In the genomic region with DNA sequence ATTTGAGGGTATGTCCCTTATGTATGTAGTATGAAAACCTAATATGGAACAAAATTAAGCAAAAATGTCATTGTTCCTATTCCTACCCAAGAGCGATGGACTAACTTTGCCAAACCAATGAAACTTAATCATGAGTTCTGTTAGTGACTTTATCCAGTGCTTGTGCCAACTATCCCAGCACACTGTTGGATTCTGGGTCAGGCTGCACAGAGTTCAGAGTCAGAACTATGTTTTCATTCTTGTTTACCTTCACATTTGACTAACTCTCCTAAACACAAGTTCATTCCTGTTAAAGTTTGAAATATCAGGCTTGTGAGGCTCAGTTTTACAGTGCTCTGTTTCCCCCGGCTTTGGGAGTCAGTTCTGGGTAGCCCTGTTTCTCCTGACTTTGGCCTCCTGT, we compare ENCODE assay signal across 18 mouse cellular contexts.
A peak's percentile ranks its signal among the peaks of the same experiment; 100 is the strongest.
DNase-seq lines count a peak whose midpoint lies in the region; ATAC-seq and TF ChIP-seq lines count a peak whose summit lies in the region.
"Had no signal": no experiment of that assay in that cellular context is flagged by ENCODE, and none has a peak within 500 bp of the region (broad histone marks: within the 10 kb centered on the region; RNA-seq: fewer than 3 reads in every experiment).

No protein-coding gene starts in this region.

- ATAC-seq in liver, postnatal 0 days: 0 out of 2 replicates have a peak, but pooled peaks have one; percentile 50
- no peak for ATAC-seq in liver, embryonic 11.5 days (replicated peaks; ENCODE audit: low FRiP score)
- ATAC-seq: forebrain, embryonic 13.5 days; forebrain, postnatal 0 days had no signal

- no peaks in the 10 kb centered on the region for H3K9me3 ChIP-seq in liver, postnatal 0 days (ENCODE audit: low read length)
- H3K9me3 ChIP-seq in liver, embryonic 11.5 days (ENCODE audit: control insufficient read depth, low read length): no peaks in the 10 kb centered on the region
- H3K9me3 ChIP-seq: embryonic facial prominence, embryonic 10.5 days; forebrain, embryonic 13.5 days; heart, embryonic 13.5 days; hindbrain, embryonic 15.5 days had no signal

- H3K4me2 ChIP-seq in liver, postnatal 0 days (ENCODE audit: low read depth, low read length): no peak overlapping the region
- H3K4me2 ChIP-seq in liver, embryonic 11.5 days: no peak overlapping the region
- H3K4me2 ChIP-seq: forebrain, embryonic 13.5 days; heart, embryonic 13.5 days; hindbrain, embryonic 15.5 days had no signal

- TF ChIP-seq CTCF in liver, postnatal 0 days (IDR thresholded peaks at IDR 0.05; ENCODE audit: low read depth): no peak

- H3K36me3 ChIP-seq in liver, postnatal 0 days (replicated peaks; ENCODE audit: insufficient read depth, low read length): no peaks in the 10 kb centered on the region
- H3K36me3 ChIP-seq in liver, embryonic 11.5 days (ENCODE audit: control insufficient read depth, insufficient read depth, low read length): no peaks in the 10 kb centered on the region
- H3K36me3 ChIP-seq: embryonic facial prominence, embryonic 10.5 days; heart, embryonic 13.5 days; hindbrain, embryonic 15.5 days had no signal

- H3K9ac ChIP-seq in liver, postnatal 0 days (replicated peaks): no peak overlapping the region
- H3K9ac ChIP-seq in liver, embryonic 11.5 days (ENCODE audit: low read depth, low read length): no peak overlapping the region
- H3K9ac ChIP-seq: forebrain, embryonic 13.5 days; forebrain, postnatal 0 days; heart, embryonic 13.5 days; hindbrain, embryonic 15.5 days had no signal

- peak; percentile 23 for DNase-seq in kidney, adult 11 months
- DNase-seq in kidney, postnatal 4 days: no peak
- peak; percentile 9 for DNase-seq in kidney, postnatal 14 days
- DNase-seq in kidney, postnatal 10 days: no peak
- DNase-seq in liver, postnatal 0 days: no peak
- DNase-seq in liver, embryonic 11.5 days (ENCODE audit: low spot score): no peak
- no peak for DNase-seq in cerebellum, postnatal 10 days
- DNase-seq: adrenal gland, adult 8-10 months; cerebellum, adult 18-20 months; cerebellum, adult 9-11 months; forebrain, postnatal 0 days; gastrocnemius, postnatal 14 days; heart, postnatal 36 days had no signal

- H3K27me3 ChIP-seq in liver, postnatal 0 days (ENCODE audit: insufficient read depth, low read length): no peaks in the 10 kb centered on the region
- H3K27me3 ChIP-seq in liver, embryonic 11.5 days (replicated peaks; ENCODE audit: control insufficient read depth, insufficient read depth, low read length): no peaks in the 10 kb centered on the region
- H3K27me3 ChIP-seq: CH12.LX; forebrain, embryonic 13.5 days; heart, embryonic 13.5 days; hindbrain, embryonic 15.5 days had no signal

- H3K4me3 ChIP-seq in liver, postnatal 0 days (ENCODE audit: low read depth, low read length): no peak overlapping the region
- H3K4me3 ChIP-seq in liver, embryonic 11.5 days (ENCODE audit: low read depth, low read length): no peak overlapping the region
- H3K4me3 ChIP-seq: embryonic facial prominence, embryonic 10.5 days; forebrain, embryonic 13.5 days; heart, embryonic 13.5 days; hindbrain, embryonic 15.5 days had no signal

- TF ChIP-seq EP300 in liver, postnatal 0 days (IDR thresholded peaks at IDR 0.05; ENCODE audit: low read depth): no peak

- H3K4me1 ChIP-seq in liver, postnatal 0 days (ENCODE audit: insufficient read depth): no peaks in the 10 kb centered on the region
- no peaks in the 10 kb centered on the region for H3K4me1 ChIP-seq in liver, embryonic 11.5 days (replicated peaks; ENCODE audit: control insufficient read depth, insufficient read depth, low read length)
- H3K4me1 ChIP-seq: embryonic facial prominence, embryonic 10.5 days; forebrain, embryonic 13.5 days; heart, embryonic 13.5 days; hindbrain, embryonic 15.5 days had no signal

- H3K27ac ChIP-seq in liver, postnatal 0 days (ENCODE audit: low read depth): no peak overlapping the region
- no peak overlapping the region for H3K27ac ChIP-seq in liver, embryonic 11.5 days (ENCODE audit: low read depth, low read length)
- H3K27ac ChIP-seq: embryonic facial prominence, embryonic 10.5 days; forebrain, embryonic 13.5 days; heart, embryonic 13.5 days; hindbrain, embryonic 15.5 days had no signal

- WGBS in liver, postnatal 0 days (ENCODE audit: insufficient replicate concordance): 86% methylated on average over 2 of the region's 2 CpGs
- WGBS in liver, embryonic 11.5 days: 91% methylated on average over 2 of the region's 2 CpGs

Comparison
In these comparisons a context has a peak if more than half of its experiments do, and no peak if none do; other contexts are left out.
1. DNase-seq: peak in kidney, adult 11 months (single experiment) and kidney, postnatal 14 days (single experiment); none in kidney, postnatal 4 days (0 of 2), kidney, postnatal 10 days (single experiment), liver, postnatal 0 days (single experiment), liver, embryonic 11.5 days (single experiment) and cerebellum, postnatal 10 days (0 of 2).